Mouse (Mus musculus) testis, postnatal 10 days (tissue): ENCODE measurements at regions not wholly inside any gene's neighbourhood (a gene's known extent, or its start where the extent isn't known, plus 50 kb on each side); places are given as distances from the start of the nearest gene placed in this dataset.
"Not testable (repeated sequence)": the region's sequence is repeated elsewhere in the genome, so short reads cannot be mapped to it uniquely, and the experiment has no call there.

ENCODE experiments used
- DNase-seq: peaks from one replicate; pipeline ENCODE4 v3.0.0; 2021; ENCODE audit warnings: low spot score

DNA sequence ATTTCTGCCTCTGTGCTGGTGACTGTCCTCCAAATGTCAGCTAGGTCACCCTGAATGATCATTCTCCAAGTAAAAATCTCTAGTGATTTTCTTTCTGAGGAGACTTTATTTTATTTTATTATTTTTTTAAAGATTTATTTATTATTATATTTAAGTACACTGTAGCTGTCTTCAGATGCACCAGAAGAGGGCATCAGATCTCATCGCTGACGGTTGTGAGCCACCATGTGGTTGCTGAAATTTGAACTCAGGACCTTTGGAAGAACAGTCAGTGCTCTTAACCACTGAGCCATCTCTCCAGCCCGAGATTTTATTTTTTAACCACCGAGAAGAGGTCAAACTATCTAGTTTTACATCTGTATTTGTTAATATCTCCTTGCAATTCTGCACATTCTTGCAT is 50.5 kb upstream of the Slc44a3 start:
- not testable (repeated sequence) for DNase-seq
